Mouse (Mus musculus): Measurements from ENCODE around the gene Ppia.

DNA sequence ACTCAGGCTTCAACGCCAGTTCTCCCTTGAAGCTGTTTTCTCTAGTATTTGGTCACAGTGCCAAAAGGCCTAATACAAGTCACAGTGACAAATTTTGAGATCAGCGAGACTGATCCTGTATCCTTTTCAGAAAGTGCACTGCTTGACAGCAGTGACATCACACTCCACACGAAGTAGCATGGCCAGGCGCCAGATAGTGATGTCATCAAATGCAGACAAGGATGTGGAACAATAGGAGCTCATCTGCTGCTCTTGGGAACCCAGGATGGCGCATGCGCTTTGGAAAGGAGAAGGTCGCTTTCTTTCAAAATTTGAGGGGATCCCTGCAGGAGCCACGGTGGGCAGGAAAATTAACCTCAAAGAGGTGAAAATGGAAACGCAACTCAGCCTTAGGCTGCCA lies 42.5 kb upstream of the Ppia start:
- TF ChIP-seq EP300 (IDR thresholded peaks at IDR 0.05; ENCODE audit: insufficient read depth, low read depth, low read length) (no peak), POLR2A (IDR thresholded peaks at IDR 0.05; ENCODE audit: insufficient read depth, low read depth, low read length) (no peak)
